Mouse (Mus musculus) midbrain, embryonic 16.5 days (tissue): ENCODE data around the gene Vps25. TPM values are rescaled to one million over a fixed set of nuclear protein-coding genes. Genes with fewer than 3 reads are reported as not detected.
A peak's percentile ranks its signal among the peaks of the same experiment; 100 is the strongest.

ENCODE experiments used
- ATAC-seq: fragments of 200-750 bp; cut with Nextera tagmentation; 2 replicates; pipeline ENCODE4 v1.8.0; 2017; ENCODE audit warnings: moderate TSS enrichment
- H3K27ac ChIP-seq: fragments of 300-500 bp; sonication (generic); 2 replicates; pipeline ENCODE4 v1.5.1; 2014; ENCODE audit warnings: mild to moderate bottlenecking, low read length, mixed read lengths
- H3K27me3 ChIP-seq: fragments of 300-500 bp; sonication (generic); 2 replicates; pipeline ENCODE4 v1.6.1; 2014; ENCODE audit warnings: low read depth, low read length, mixed read lengths; ENCODE audit not compliant: control insufficient read depth, insufficient read depth
- H3K36me3 ChIP-seq: fragments of 300-500 bp; sonication (generic); 2 replicates; pipeline ENCODE4 v1.6.1; 2014; ENCODE audit warnings: mild to moderate bottlenecking, low read length, moderate library complexity, mixed read lengths; ENCODE audit not compliant: control insufficient read depth, insufficient read depth
- H3K4me1 ChIP-seq: fragments of 300-500 bp; sonication (generic); 2 replicates; pipeline ENCODE4 v1.6.1; 2014; ENCODE audit warnings: mild to moderate bottlenecking, low read length, mixed read lengths; ENCODE audit not compliant: control insufficient read depth, insufficient read depth
- H3K4me2 ChIP-seq: fragments of 300-500 bp; sonication (generic); 2 replicates; pipeline ENCODE4 v1.6.1; 2014; ENCODE audit warnings: mild to moderate bottlenecking, low read length, mixed read lengths
- H3K4me3 ChIP-seq: fragments of 300-500 bp; sonication (generic); 2 replicates; pipeline ENCODE4 v1.5.1; 2014; ENCODE audit warnings: low read depth, mild to moderate bottlenecking, low read length, moderate library complexity, mixed read lengths
- H3K9ac ChIP-seq: fragments of 300-500 bp; sonication (generic); 2 replicates; pipeline ENCODE4 v1.6.1; 2014; ENCODE audit warnings: low read depth, low read length, mixed read lengths
- H3K9me3 ChIP-seq: fragments of 300-500 bp; sonication (generic); replicated peaks from 2 replicates; pipeline ENCODE4 v1.6.1; 2014; ENCODE audit warnings: mild to moderate bottlenecking, low read length, mixed read lengths; ENCODE audit not compliant: control insufficient read depth, poor library complexity, severe bottlenecking
- WGBS: fragments of 180-500 bp; shearing (Covaris S2); extraction: QIAGEN DNeasy Blood & Tissue Kit; methylation state at CpG from one replicate; pipeline ENCODE4 v1.1.7; 2014; 5-methylcytosine and 5-hydroxymethylcytosine counted together
- polyA plus RNA-seq: library from polyadenylated mRNA; unstranded; fragments of >200 nt; fragmentation: Nextera tagmentation; extraction: Ambion mirVana; gene quantifications from 2 replicates; pipeline ENCODE4 v1.2.1, GENCODE M21; 2015

Vps25 gene
- polyA plus RNA-seq = 115 and 119 TPM in 2 replicates

GRCm38 (mm10) chr11:101253613-101254389 lies at the start of gene Vps25:
TSS of gene Vps25 (plus strand) at chr11:101253707.
- Histone ChIP-seq H3K9ac (peak within 1 kb of the TSS; percentile 94), H3K4me2 (peak within 1 kb of the TSS; percentile 99), H3K4me1 (peaks cover 17% of the 10 kb centered on the region), H3K4me3 (peak within 1 kb of the TSS; percentile 70), H3K27ac (peak within 1 kb of the TSS; percentile 91), H3K27me3 (0 out of 2 replicates have a peak, but pooled peaks cover 2% of the 10 kb centered on the region), H3K9me3 (no peaks in the 10 kb centered on the region), H3K36me3 (no peaks in the 10 kb centered on the region)
- 2% methylated on average over 39 of the region's 40 CpGs for WGBS
- peak; percentile 91 for ATAC-seq

DNA sequence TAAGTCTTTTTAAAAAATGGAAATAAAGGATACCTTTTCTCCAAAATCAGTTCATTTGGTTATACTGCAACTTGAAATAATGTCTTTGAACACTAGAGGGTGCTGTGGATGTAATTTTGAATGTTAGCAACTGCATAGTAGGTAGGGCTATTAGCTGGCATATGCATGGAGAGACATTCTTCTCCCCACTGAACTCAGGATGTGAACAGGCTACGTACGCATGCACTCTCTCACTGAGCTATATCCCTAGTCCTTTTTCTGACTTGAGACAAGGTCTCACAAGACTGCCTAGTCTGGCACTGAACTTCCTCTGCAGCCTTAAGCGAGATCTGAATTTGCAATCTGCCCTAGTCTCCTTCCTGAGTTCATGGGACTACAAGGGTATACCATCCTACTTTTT lies 41.5 kb upstream of the Vps25 start:
- no peaks in the 10 kb centered on the region for H3K27me3 ChIP-seq
- H3K9me3 ChIP-seq = no peaks in the 10 kb centered on the region
- H3K27ac ChIP-seq = no peak overlapping the region
- H3K4me3 ChIP-seq = no peak overlapping the region
- ATAC-seq = no peak
- no peak overlapping the region for H3K4me2 ChIP-seq
- no peaks in the 10 kb centered on the region for H3K4me1 ChIP-seq
- WGBS = 42% methylated on average over 3 of the region's 3 CpGs
- H3K9ac ChIP-seq = no peak overlapping the region
- peaks cover 7% of the 10 kb centered on the region for H3K36me3 ChIP-seq

- Histone ChIP-seq H3K4me2 (no peak overlapping the region), H3K36me3 (peaks cover 9% of the 10 kb centered on the region), H3K9me3 (no peaks in the 10 kb centered on the region), H3K27ac (no peak overlapping the region), H3K9ac (no peak overlapping the region), H3K4me1 (no peaks in the 10 kb centered on the region), H3K4me3 (no peak overlapping the region), H3K27me3 (no peaks in the 10 kb centered on the region)
- no peak for ATAC-seq
- 89% methylated on average over 5 of the region's 5 CpGs for WGBS
Observed at GRCm38 (mm10) chr11:101216936-101217335, 36.6 kb upstream of the Vps25 start.

DNA sequence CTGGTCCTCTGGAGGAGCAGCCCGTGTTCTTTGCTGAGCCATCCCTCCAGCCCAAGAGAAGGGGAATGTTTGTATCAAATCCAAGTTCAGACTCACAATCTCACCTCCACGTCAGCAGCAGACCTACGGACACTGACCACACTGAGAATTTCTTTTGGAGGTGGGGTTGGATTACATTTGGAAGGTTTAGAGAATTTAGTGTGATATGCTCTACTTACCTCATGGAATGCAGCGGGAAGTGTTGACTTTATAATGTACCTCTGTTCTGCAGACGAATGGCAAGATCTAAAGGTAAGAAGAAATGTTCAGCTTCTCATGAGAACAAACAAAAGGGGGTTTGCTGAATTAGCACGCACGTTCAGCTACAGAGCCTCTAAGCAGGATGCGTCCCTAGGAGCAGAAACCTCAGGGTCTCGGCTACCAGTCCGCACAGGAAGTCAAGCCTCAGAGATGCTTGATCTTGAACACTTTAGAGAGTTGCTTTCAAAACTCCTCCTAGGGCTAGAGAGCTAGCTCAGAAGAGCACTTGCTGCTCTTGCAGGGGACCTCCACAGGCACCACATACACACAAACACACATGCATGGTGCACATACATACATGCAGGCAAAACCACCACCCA lies 35.0 kb upstream of the Vps25 start:
- Histone ChIP-seq H3K36me3 (peaks cover 9% of the 10 kb centered on the region), H3K27me3 (no peaks in the 10 kb centered on the region), H3K4me1 (no peaks in the 10 kb centered on the region), H3K9ac (no peak overlapping the region), H3K27ac (no peak overlapping the region), H3K4me3 (no peak overlapping the region), H3K4me2 (no peak overlapping the region), H3K9me3 (no peaks in the 10 kb centered on the region)
- ATAC-seq = no peak
- 84% methylated on average over 10 of the region's 10 CpGs for WGBS

- no peak overlapping the region for H3K4me3 ChIP-seq
- H3K27ac ChIP-seq = no peak overlapping the region
- H3K4me2 ChIP-seq = no peak overlapping the region
- H3K27me3 ChIP-seq = no peaks in the 10 kb centered on the region
- no peak for ATAC-seq
- WGBS = 66% methylated on average over 2 of the region's 2 CpGs
- no peaks in the 10 kb centered on the region for H3K9me3 ChIP-seq
- H3K9ac ChIP-seq = no peak overlapping the region
- H3K4me1 ChIP-seq = peaks cover 5% of the 10 kb centered on the region; the same call in 1 of the 2 replicates
- H3K36me3 ChIP-seq = peaks cover 9% of the 10 kb centered on the region
Observed at GRCm38 (mm10) chr11:101220853-101221252, 32.7 kb upstream of the Vps25 start.

DNA sequence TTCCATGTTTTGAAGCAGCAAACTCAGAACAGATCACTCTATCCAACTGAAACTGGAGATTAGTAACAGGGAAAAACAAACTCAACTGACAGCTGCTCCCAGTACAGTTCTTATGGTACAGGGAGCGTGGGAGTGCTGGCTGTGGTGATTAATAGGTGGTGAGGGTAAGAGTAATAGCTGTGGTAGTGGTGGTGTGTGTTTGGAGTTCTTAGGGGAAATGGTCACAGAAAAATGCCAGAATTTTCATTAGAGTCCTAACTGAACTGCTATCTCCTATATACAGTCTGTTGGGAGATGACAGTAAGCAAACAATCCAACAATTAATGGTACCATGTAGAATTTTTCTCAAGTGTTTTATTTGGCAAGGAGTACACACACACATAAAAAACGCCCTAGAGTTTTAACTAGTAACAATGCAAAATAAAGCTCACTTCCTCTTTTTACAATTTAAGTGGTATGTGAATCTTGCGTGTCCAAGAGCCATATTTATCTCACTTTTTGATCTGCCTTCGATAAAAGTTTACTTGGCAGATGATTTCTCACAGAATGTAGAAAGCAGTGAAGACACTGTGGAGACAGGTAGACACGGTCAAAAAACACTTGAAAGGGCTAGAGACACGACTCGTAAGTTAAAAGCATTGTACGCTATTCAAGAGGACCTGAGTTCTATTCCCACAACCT lies 32.1 kb upstream of the Vps25 start:
- 91% methylated on average over 8 of the region's 8 CpGs for WGBS

GRCm38 (mm10) chr11:101224337-101224736 lies 29.2 kb upstream of the Vps25 start:
- no peak overlapping the region for H3K9ac ChIP-seq
- peaks cover 5% of the 10 kb centered on the region; the same call in 1 of the 2 replicates for H3K4me1 ChIP-seq
- ATAC-seq = no peak
- no peak overlapping the region for H3K27ac ChIP-seq
- H3K9me3 ChIP-seq = no peaks in the 10 kb centered on the region
- no peak overlapping the region for H3K4me2 ChIP-seq
- H3K36me3 ChIP-seq = no peaks in the 10 kb centered on the region
- WGBS = 92% methylated on average over 3 of the region's 3 CpGs
- H3K4me3 ChIP-seq = no peak overlapping the region
- no peaks in the 10 kb centered on the region for H3K27me3 ChIP-seq

More for the DNA sequence above, 32.1 kb upstream of the Vps25 start:
- no peak for ATAC-seq
- no peak overlapping the region for H3K9ac ChIP-seq
- H3K4me1 ChIP-seq = peaks cover 5% of the 10 kb centered on the region; the same call in 1 of the 2 replicates
- H3K27ac ChIP-seq = no peak overlapping the region
- H3K9me3 ChIP-seq = no peaks in the 10 kb centered on the region
- H3K27me3 ChIP-seq = no peaks in the 10 kb centered on the region
- peaks cover 6% of the 10 kb centered on the region for H3K36me3 ChIP-seq
- no peak overlapping the region for H3K4me3 ChIP-seq
- H3K4me2 ChIP-seq = no peak overlapping the region

GRCm38 (mm10) chr11:101225331-101226064 lies 28.0 kb upstream of the Vps25 start:
- peaks cover 5% of the 10 kb centered on the region; the same call in 1 of the 2 replicates for H3K4me1 ChIP-seq
- 18% methylated on average over 25 of the region's 25 CpGs for WGBS
- H3K4me3 ChIP-seq = peak overlapping the region; percentile 84
- peak overlapping the region; percentile 95 for H3K9ac ChIP-seq
- peak overlapping the region; percentile 81 for H3K4me2 ChIP-seq
- ATAC-seq = no peak; the same call in 1 of the 2 replicates
- peaks cover 2% of the 10 kb centered on the region; the same call in 1 of the 2 replicates for H3K27me3 ChIP-seq
- H3K27ac ChIP-seq = peak overlapping the region; percentile 53
- no peaks in the 10 kb centered on the region for H3K36me3 ChIP-seq
- H3K9me3 ChIP-seq = no peaks in the 10 kb centered on the region
